Mouse (Mus musculus) testis, adult 2 months (tissue): ENCODE results near the gene Itgal.

Experiments used
- CTCF ChIP-seq: fragments of 200-500 bp; IDR thresholded peaks from 2 replicates; pipeline ENCODE4 v1.5.1; 2012; ENCODE audit warnings: low read depth, mild to moderate bottlenecking, inconsistent platforms, low read length, moderate library complexity; ENCODE audit not compliant: control insufficient read depth, insufficient read depth, insufficient replicate concordance
- POLR2A ChIP-seq: fragments of 200-500 bp; IDR thresholded peaks from 2 replicates; pipeline ENCODE4 v1.6.1; 2012; ENCODE audit warnings: low read depth, mild to moderate bottlenecking, inconsistent platforms, low read length, moderate library complexity; ENCODE audit not compliant: control insufficient read depth

DNA sequence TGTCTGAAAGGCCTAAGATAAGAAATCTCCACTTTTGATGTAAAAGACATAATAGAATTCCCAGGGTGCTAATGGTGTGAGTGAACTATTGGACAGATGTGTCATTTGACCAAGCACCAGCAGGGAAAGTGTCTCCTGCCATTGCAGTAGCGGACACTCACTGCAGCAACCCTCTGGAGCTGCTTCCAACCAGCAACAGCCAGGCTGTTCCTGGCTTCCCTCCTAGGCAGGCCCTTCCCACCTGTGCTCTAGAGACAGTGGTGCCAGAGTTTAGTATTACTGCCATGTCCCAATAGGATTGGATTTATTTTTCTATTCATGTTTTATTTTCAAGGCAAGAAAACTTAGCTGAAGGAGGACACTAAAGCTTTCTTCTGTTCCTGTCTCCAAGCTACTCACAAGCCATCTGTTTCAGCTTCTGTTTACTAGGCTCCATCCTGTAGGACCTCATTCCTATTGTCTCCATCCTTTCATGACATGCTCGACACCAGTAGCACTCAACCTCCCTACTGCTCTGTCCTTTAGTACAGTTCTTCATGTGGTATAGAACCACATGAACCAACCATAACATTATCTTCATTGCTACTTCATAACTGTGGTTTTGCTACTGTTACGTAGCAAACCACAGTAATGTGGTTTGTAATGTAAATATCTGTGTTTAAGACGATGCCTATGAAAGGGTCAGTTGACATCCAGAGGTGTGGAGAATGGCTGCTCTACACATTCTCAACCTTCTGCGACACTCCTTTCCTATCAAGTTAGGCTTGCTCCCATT, 55.4 kb downstream of the Itgal start:
- TF ChIP-seq CTCF (no peak), POLR2A (no peak)
